Mouse (Mus musculus) retina, adult 2 months (tissue): ENCODE measurements around the gene Gm4869.
A peak's percentile ranks its signal among the peaks of the same experiment; 100 is the strongest.
"Not testable (repeated sequence)": the region's sequence is repeated elsewhere in the genome, so short reads cannot be mapped to it uniquely, and the experiment has no call there.

Source experiments
- DNase-seq: peaks from one replicate; pipeline ENCODE4 v3.0.0-alpha.2; 2012; ENCODE audit warnings: low read depth, low spot score

Gm4869 gene

DNA sequence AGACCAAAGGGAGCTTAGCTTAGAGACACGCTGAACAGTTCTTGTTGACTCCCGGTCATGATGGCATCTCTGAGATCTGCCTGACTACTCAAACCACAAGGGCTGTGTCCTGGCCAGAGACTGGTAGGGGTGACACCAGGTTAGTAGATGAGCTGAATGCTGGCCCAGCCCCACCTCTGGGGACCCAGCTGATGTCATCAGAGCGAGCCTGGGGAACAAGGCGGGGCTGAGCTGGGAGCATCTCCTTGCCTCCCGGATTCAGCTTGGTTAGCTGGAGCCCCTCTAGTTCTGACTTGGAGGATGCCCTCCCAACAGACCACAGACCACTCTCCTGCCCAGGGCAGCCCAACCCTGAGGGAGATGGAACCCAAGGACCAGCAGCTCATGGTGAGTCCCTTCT is at the start of gene Gm4869:
Gene Gm4869 (plus strand): TSS at position 301 of the 400 bp plus-strand sequence.
- DNase-seq: no peak

DNA sequence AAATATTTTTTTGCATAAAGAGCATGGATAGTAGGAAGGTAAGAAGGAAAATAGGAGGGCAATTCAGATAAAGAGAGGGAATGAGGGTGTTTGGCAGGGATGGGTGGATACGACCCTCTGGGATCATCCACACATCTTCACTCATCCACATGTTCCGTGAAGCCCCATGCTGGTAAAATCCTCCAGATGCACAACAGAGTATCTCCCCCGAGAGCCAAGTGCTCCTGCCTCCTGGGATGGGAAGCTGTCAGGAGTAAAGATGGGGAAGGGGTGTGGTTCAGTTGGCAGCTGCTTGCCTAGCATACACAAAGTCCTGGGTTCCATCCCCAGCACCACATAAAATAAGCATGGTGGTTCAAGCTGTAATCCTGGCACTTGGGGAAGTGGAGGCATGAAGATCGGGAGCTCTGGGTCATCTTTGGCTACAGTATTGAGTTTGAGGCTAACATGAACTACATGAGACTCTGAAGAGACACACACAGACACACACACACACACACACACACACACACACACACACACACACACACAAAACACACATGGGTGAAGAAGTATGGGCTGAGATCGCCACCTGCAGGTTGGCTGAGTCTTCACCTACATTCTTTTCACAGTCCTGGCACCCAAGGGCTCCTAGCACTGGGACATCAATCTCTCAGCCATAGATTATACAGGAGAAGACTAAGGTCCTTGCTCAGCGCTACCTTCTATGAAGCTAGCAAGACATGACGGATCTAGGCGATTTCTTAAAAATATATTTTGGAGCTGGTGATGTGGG is 49.1 kb upstream of the Gm4869 start:
- no peak for DNase-seq

DNA sequence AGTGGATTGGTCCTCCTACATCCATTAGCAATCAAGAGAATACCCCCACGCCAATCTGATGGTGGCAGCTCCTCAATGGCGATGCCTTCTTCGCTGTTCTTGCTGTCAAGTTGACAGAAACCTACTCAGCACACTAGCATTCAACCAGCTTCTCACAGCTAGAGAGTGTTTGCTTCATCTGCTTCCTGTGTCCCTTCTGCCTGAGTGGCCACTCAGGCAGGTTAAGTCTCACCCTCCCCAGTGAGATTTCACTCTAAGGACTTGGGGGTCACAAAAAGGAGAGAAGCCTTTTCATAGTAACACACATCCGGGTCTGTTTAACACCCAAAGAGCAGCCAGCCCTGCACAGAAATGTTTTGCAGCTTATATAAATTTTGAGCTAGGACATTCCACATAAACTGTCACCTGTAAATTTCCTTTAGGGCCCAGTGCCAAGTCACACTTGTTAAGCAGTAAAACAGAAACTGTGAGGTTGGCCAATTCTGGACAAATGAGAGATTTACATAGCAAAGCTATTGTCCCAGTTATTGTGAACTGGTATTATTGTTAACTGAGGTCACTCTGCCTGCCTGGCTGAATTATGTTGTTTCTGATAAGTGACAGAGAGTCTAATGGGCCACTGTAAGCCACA is 42.7 kb upstream of the Gm4869 start:
- DNase-seq: no peak

DNA sequence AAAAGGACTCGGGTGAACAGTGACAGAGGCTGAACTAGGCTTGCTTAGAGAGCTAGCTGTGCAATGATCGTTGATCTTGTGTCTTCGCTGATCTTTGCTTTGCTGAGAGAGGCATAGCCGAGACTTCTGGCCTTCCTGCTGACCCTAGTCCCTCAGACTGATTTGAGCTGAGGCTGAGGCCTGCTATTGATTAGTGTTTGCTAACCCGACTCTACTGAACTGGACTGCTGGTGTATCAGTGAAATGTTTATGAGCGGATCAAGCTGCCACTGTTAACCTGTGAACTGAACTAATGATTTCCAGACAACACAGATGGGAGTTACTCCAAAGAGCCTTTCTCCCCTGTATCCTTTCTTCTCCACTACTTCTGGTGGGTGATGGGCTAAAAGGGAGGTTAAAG is 40.3 kb upstream of the Gm4869 start:
- DNase-seq: no peak

DNA sequence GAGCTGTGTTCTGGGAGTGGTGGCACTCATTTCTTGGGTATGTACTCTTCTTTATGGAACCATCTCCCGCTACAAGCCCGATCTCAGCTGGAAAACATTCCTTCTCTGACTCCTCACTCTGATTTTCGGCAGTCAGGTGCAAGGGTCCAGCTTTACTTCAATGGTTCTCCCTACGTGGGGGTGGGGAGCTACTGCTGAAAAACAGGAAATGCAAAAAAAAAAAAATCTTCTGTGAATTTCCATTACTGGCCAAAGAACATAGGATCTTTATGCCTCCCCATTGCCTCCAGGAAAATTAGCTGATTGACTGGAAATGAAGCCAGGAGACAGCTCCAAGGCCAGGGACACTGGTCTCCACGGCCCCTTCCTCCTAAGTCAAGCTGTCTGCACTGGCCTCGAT is 38.8 kb upstream of the Gm4869 start:
- DNase-seq: no peak

DNA sequence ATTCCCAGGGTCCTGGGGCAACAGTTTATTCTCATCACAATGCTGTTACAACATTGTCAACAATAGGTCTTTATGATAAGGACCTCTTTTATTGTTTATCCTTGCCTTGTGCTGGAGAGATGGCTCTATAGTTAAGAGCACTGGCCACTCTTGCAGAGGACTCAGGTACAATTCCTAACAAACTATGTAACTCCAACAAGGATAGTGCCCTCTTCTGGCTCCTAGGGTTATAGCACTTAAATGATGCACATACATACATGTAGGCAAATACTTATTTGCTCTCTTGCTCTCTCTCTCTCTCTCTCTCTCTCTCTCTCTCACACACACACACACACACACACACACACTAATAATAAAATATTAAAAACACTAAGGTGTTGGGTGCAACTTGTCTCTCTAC is 36.6 kb upstream of the Gm4869 start:
- DNase-seq: no peak

DNA sequence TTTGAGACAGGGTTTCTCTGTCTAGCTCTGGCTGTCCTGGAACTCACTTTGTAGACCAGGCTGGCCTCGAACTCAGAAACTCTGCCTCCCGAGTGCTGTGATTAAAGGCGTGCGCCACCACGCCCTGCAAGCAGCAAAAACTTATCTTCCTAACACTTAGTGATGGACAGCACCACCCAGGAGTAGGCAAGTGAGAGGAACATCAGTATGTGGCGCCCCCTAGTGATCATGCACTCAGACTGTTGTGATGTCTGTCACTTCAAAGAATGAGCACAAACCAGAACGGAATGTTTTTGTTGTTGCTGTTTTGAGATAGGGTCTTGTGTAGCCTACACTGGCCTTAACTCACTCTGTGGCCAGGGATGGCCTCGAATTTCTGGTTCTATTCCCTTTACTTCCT is 34.1 kb upstream of the Gm4869 start:
- no peak for DNase-seq

DNA sequence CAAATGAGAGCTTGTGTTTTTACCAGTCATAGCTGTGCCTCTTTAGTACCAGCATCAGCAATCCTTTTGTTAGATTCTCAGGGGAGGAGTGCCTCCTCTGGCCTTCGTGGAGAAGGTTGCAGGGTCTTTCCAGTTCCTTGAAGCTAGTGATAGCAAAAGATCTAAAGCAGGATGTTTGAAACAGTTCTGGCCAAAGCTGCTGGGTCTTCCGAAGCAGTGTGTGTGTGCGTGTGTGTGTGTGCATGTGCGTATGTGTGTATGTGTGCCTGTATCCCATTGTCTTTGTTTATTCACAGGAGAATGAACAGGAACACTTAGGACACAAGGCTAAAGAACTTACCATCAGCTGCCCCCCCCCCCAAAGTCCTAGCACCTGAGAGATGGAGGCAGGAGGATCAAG is 30.8 kb upstream of the Gm4869 start:
- no peak for DNase-seq

GRCm38 (mm10) chr5:140418106-140418488 is 27.3 kb upstream of the Gm4869 start:
- no peak for DNase-seq

DNA sequence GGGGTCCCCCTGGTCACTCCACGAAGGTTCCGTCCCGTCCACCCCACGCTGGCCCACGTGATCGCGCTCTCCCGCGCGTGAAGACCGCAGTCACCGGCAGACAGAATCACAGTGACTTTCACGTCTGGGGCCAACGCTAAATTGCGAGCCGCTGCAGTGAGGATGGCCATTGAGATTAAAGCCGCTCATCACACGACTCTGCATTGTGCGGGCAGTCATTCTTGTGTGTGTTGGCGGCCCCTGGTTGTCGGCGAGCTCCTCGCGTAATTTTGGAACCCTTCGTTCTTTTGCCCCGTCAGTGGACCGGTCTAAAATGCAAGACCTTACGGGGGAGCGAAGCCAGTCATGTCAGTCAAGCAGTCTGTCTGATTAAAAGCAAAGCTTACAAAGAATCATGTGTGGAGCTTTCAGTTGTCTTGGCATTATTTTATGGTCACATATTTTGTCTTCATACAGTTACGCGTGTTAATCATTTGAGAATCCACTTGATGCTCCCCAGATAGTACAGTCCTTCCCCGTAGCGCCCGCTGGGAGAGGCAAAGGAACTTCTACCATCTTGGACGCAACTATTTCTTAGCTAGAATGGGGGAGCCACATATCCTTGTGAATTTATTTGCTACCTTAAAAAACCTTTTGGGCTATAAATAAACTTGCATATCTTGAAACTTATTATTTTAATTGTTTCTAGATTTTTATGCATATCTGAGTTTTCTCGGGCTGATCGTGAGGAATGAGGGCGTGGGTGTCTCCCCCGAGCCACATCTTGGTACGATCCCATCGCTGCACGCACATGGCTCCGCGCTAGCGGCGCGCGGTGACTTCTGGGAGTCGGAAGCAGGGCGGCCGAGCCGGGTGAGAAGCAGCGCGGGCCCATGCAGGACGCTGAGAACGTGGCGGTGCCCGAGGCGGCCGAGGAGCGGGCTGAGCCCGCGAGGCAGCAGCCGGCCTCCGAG is 26.7 kb upstream of the Gm4869 start, which contains the start of gene Eif3b:
Gene Eif3b (plus strand): TSS at position 840 of the 953 bp plus-strand sequence.
- peak; percentile 90 for DNase-seq

DNA sequence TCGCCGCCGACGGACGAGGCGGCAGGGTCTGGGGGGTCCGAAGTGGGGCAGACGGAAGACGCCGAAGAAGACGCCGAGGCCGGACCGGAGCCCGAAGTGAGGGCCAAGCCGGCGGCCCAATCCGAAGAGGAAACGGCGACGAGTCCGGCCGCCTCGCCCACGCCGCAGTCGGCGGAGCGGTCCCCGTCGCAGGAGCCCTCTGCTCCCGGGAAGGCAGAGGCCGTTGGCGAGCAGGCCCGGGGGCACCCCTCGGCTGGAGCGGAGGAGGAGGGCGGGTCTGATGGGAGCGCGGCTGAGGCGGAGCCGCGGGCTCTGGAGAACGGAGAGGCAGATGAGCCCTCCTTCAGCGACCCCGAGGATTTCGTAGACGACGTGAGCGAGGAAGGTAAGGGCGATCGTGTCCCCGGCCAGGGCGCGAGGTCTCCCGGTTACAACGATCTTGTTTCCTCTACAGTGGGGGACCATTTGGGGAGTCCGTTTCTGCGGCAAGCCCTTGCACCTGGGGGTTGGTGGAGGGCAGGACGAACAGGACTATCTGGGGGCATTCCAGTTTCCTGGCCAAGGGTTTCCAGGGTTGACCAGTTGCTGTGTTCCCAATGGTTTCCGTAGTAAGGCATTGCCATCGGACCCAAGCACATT is 25.9 kb upstream of the Gm4869 start:
- DNase-seq: no peak

DNA sequence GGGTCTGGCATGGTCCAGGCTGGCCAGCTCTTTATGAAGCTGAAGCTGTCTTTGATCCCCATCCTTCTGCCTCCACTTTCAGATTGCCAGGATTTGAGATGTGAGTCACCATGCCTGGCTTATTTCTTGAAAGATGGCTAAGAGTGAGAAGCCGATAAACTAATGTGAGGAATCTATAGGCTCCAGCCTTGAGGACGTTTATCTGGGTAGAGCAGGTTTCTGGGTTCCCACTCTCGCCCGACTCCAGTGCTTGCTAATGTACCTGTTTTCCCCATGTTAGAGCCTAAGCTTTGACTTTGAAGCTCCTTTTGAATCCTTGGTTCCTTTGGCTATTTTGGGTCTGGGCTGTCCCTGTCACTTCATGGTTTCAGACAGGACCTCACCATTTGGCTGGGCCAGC is 24.8 kb upstream of the Gm4869 start:
- no peak for DNase-seq

- no peak for DNase-seq
Measured at GRCm38 (mm10) chr5:140425016-140425783, 20.2 kb upstream of the Gm4869 start.

DNA sequence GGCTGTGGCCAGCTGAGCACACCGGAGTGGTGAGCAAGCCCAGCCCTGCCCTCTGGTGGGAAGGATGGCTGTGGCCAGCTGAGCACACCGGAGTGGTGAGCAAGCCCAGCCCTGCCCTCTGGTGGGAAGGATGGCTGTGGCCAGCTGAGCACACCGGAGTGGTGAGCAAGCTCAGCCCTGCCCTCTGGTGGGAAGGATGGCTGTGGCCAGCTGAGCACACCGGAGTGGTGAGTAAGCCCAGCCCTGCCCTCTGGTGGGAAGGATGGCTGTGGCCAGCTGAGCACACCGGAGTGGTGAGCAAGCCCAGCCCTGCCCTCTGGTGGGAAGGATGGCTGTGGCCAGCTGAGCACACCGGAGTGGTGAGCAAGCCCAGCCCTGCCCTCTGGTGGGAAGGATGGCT is 6.3 kb upstream of the Gm4869 start:
- not testable (repeated sequence) for DNase-seq

DNA sequence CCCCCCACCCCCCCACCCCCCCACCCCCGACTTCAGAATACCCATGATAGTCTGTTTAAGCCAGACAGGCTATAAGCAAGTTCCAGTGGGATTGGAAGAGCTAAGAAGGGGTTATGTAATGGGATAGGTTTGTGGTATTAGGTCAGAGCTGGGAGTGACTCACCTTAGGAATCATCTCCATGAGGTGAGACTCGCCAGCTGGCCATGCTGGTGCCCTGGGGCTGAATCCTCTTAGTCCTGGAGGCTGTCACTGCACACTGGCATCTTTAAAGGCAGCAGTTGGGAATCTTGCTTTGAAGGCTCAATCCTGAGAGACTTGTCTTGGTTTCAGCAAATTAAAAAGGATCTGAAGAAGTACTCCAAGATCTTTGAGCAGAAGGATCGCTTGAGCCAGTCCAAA is 4.0 kb upstream of the Gm4869 start:
- no peak for DNase-seq

- DNase-seq: no peak
Measured at GRCm38 (mm10) chr5:140444012-140444411, 1.4 kb upstream of the Gm4869 start.

GRCm38 (mm10) chr5:140446054-140446453 is 609 bp downstream of the Gm4869 start:
- DNase-seq: no peak

DNA sequence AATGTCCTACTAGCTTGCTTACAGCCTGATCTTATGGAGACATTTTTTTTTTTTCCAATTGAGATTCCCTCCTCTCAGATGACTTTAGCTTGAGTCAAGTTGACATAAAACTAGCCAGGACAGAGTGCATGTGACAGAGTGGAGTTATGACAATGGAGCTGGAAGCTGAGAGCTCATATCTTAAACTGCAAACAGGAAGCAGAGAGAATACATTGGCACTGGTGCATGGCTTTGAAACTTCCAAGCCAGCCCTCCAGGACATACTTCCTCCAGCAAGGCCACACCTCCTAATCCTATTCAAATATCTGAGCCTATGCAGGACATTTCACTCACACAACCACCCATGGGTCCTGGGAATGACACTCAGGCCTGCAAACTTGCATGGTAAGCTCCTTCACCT is 9.0 kb downstream of the Gm4869 start:
- DNase-seq: no peak

DNA sequence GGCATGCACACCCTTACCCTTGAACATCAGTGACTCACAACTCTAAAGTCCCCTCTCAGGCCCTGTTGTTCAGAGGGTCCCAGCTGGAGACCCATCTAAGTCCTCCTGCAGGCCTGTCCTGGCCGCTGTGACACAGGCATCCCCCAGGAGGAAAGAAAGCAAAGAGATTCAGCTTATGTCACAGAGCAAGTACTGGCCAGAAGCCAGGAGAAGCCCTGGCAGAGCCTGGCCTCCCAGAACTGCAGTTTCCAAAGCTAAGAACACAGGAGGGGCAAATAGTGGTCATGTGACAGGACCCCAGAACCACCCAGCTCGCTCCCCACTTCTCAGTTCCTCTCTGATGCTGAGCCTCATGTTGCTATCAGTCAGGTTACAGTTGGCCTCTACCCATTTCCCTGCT is 10.0 kb downstream of the Gm4869 start:
- no peak for DNase-seq

DNA sequence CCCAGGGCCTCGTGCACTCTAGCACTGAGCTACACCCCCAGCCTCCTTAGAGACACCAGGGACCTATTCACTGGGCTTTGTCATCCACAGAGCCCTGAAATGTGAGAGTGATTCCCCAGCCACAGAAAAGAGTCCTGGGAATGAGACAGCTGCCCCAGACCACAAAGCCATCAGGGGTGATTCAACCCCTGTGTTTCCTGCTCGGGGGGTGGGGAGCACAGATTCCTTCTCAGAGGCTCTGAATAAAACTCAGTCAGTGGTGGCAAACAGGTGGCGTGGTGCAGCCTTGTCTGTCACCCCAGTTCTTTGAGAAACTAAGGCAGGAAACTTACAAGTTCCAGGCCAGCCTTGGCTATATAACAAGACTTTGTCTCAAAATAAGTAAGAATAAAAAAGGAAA is 16.0 kb downstream of the Gm4869 start:
- DNase-seq: no peak

DNA sequence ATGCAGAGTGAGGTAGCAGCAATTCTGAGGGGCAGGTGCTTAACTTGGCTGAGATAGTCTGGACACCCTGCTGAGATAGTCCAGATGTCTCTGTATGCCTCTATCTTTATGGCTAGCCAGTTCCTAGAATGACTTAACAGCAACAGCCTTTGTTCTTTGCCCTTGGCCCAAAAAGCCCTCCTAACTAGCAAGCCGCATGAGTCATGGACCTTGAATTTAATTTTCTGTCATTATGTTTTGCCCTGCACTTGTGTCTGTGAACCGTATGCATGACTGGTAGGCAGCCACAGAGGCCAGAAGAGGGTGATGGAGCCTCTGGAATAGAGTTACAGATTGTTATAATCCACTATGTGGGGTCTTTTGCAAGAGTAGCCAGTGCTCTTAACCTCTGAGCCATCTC is 17.7 kb downstream of the Gm4869 start:
- not testable (repeated sequence) for DNase-seq
